Mouse (Mus musculus) megakaryocyte progenitor cell, adult 5-6 weeks (primary cell): ENCODE measurements around the gene Cntnap2. TPM values are rescaled to one million over a fixed set of nuclear protein-coding genes. Genes with fewer than 3 reads are reported as not detected.

Source experiments
- ATAC-seq: replicated peaks from 2 replicates; pipeline ENCODE4 v1.8.0; 2016; ENCODE audit warnings: mild to moderate bottlenecking, moderate TSS enrichment, inconsistent platforms; ENCODE audit not compliant: poor library complexity
- total RNA-seq, 2 experiments: library from RNA; stranded (forward) in 1 of 2; stranded (reverse) in 1 of 2; fragments of 157-497, 149-512 nt in 1 of 2; fragments of 200-1000 nt in 1 of 2; gene quantifications; 2 replicates each; pipeline versions ENCODE4 v1.2.3 to v1.2.4; 2015 to 2017

Gene Cntnap2
- total RNA-seq, 2 experiments from 2014 or later: not detected

GRCm38 (mm10) chr6:47334377-47334776, 2275.2 kb downstream of the Cntnap2 start:
- no peak for ATAC-seq

DNA sequence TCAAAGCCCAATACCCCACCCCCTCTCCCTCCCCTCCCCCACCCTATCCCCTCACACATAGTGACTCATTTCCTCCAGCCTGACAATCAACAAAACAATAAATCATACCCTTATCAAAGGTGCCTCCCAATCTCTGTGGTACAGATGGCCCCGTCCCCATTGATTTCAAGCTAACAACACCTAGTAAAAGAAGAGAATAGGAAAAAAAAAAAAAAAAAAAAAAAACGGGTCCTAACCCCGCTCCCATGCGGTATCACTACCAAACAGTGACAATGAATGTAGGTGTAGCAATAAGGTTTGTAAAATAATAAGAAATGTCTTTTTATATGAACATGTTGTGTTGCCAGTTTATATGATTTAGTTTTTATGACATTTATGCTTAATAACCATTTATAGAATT, 2278.1 kb downstream of the Cntnap2 start:
- ATAC-seq: no peak

- ATAC-seq: no peak
These were observed 2279.0 kb downstream of the Cntnap2 start for GRCm38 (mm10) chr6:47338113-47338512.

DNA sequence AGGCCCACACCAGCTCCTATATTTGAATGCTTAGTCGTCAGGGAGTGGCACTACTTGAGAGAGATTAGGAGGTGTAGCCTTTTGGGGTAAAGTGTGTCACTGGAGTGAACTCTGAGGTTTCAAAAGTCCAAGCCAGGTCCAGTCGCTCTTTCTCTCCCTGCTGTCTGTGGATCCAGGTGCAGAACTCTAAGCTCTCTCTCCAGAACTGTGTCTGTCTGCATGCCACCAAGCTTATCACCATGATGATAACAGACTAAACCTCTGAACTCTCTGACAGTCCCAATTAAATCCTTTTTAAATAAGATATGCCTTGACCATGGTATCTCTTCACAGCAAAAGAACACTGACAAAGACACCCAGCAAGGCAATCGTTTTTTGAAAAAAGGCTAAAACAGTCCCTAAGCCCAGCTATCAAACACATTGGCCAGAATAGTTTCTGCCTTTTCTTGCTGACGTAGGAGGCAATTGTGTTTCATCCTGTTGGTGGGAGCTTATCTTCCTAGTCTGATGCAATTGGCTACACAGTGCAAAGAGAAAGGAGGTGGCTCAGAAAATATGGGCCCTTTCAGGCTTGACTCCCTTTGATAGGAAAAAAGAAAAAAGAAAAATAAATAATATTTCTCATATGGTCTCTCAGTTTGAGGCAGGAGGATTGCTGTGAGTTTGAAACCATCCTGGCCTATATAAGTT, 2281.8 kb downstream of the Cntnap2 start:
- ATAC-seq: no peak

GRCm38 (mm10) chr6:47341503-47341884, 2282.3 kb downstream of the Cntnap2 start:
- ATAC-seq: no peak

- ATAC-seq: no peak
These were observed 2284.1 kb downstream of the Cntnap2 start for GRCm38 (mm10) chr6:47343245-47343644.

DNA sequence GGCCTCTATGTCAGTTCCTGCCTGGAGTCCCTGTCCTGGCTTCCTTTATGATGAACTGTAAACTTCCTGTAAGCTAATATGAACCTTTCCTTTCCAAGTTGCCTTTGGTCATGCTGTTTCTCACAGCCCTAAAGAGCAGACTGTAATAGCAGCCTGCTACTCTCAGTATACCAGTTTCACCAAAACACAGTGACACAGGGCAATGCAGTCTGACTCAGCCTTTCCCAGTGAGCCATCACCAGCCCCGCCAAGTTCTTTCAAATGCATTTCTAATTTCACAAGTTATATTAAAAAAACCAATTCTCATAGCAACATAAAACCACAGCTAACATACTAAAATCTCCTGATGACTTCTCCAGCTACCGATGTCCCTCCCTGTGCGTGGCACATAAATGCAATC, 2285.5 kb downstream of the Cntnap2 start:
- ATAC-seq: no peak

DNA sequence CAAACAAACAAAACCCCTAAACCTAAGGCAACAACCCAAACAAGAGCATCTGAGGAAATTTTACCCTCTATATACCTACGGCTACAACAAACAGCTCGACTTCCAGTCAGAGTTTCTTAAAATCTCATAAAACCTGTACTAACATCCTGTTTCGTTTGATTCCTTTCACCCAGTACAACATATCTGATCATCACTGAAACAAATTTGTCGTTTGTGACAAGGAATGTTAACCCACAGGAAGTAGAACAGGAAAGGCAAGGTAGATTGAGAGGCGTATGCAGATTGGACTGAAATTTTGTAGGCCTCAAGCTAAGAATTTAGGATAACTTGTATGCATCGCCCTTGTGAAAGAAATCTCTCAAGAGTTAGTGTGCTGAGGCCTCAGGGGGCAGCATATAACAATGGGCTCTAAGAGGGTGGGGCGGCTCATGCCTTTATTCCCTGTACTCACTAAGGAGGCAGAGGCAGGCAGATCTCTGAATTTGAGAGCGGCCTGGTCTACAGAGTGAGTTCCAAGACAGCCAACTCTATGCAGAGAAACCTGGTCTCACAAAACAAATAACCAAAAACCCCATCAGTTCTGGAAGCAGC, 2291.0 kb downstream of the Cntnap2 start:
- no peak for ATAC-seq
